Mouse (Mus musculus) embryo, embryonic 9.5 days (tissue): ENCODE data around the gene Atg2a.
"Not testable (repeated sequence)": the region's sequence is repeated elsewhere in the genome, so short reads cannot be mapped to it uniquely, and the experiment has no call there.

ENCODE experiments used
- DNase-seq: peaks from one replicate; pipeline ENCODE4 v3.0.0-alpha.2; 2017; ENCODE audit errors: extremely low spot score

The Atg2a gene

DNA sequence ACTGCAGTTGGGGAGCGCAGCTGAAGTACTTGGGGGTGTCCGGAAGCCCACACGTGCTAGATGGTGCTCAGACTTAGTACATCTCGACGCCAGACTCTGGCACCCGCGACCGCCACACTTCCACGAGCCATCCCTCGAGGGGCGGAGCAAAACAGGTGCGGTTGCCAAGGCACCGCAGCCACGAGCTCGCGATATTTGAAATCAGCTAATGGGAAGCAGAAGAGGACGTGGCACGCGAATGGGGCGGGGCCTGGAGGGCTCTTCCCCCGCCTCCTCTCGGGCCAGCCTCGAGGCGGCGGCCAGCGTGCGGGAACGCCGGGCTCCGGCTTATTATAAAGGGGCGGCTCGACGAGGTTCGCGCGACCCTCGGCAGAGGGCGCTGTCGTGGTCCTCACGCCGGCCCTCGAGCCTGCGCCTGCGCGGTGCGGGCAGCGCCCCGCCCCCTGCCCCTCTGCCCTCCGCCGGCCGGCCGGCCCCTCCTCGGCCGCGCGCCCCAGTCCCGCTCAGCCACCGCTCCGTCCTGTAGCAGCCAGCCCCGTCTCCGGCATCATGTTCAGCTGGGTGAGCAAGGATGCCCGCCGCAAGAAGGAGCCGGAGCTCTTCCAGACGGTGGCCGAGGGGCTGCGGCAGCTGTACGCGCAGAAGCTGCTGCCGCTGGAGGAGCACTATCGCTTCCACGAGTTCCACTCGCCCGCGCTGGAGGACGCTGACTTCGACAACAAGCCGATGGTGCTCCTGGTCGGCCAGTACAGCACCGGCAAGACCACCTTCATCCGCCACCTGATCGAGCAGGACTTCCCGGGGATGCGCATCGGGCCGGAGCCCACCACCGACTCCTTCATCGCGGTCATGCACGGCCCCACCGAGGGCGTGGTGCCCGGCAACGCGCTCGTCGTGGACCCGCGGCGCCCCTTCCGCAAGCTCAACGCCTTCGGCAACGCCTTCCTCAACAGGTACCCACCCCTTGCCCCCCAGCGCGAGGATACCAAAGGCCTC lies 35.3 kb downstream of the Atg2a start, which contains the start of gene Ehd1:
Gene Ehd1, plus strand, starts transcription at position 300 of the 996 bp plus-strand sequence.
- peak; percentile 97 for DNase-seq

DNA sequence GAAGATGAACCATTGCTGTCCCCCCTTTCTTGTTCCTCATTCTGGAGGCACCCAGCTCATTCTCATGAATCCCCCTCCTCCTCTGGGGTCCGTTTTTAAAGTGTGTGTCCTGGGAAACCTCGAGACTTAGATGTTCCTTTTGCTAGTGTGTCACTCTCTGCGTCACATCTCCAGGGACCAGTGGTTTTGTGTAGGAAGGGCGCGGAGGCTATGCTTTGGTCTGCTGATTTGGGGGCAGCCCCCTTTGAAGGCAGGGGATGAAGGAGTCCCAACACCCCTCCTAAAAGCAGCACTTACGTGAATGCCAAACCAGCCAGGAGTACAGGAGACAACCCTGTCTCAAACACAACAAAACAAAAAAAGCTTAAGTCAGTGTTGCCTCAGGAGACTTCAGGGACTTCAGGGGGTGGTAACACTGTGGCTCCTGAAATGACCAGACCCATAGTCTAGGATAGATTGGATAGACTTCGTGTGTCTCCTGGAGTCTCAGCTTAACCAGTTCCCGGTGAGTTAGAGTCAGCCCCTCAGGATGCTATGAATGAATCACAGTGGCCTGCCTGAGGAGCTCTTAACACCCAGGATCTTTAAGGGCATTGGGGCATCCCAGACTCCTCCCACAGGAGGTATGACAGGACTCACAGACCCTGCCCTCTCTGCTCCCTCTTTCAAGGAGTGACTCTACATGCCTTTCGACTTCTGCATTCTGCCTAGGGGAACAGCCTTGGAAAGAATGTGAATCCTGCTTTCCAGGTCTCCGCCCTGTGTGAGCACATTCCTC lies 36.4 kb downstream of the Atg2a start:
- peak; percentile 51 for DNase-seq

DNA sequence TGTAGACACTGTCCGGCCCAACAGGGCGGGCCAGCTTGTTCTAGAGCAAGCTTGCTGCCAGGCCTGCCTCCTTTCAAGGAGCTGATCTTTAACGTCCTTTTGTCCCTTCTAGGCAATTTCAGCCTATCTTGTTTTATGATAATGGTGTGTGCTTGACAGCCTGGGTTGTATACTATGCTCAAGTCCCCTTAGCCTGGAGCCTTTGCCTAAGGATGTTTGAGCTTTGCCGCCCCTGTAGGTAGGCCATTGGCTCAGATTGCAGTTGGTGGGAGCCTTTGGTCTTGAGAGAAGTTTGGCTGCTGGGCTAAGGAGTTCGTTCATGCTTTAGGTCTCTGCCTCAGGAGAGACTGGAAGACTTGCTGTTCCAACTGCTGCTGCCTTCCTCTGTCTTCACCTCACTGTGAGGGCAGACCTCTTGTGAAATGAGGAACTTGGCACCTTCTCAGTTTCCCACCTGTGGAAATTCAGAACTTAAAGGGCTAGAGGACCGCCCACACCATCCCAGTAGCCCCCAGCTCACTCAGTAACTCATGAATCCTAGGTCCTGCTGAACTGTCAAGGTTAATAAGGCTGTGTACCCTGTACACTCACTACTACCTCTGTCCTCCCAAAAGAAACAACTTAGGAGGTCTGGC lies 37.1 kb downstream of the Atg2a start:
- DNase-seq: no peak

DNA sequence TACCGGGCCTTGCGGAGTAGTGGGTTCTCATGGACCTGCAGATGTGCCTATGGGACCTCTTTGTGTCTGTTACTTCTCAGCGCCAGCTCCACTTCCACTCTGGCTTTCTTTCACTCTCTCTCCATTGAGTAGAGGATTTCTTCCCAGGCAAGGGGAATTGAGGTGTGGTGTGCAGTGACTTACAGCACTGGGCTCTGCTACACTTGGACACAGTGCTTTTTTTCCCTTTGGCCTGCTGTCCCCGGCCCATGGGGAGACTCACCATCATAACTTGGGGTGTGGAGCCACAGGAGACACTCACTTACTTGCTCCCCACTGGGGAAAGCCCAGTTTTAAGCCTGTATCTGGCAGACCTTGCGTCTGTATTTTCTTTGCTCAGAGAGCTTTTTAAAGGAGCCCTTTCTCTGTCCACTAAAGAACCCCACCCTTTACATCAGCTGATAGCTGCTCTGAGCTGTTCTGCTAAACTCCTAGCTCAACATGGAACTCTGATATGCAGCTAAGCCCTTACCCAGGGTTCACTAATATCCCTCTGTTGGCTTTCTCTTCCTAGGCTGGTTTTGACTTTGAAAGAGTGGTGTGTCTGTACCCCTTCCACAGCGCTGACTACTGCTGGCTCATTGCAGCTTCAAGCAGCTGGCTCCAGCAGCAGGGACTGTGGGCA lies 38.1 kb downstream of the Atg2a start:
- DNase-seq: no peak

DNA sequence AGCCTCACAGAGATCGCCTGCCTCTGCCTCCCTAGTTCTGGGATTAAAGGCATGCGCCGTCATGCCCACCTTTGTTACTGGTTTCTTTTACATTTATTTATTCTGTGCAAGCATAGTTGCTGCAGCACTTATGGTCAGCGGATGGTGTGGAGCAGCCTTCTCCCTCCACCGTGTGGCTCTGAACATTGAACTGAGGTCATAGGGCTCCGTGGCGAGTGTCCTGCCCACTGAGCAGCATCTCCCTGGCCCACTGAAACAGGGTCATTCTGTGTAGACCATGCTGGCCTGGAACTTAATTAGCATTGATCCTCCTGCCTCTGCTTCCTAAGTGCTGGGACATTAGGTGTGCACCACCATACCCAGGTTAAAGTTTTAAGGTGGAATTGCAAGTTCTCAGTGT lies 39.1 kb downstream of the Atg2a start:
- DNase-seq: no peak

DNA sequence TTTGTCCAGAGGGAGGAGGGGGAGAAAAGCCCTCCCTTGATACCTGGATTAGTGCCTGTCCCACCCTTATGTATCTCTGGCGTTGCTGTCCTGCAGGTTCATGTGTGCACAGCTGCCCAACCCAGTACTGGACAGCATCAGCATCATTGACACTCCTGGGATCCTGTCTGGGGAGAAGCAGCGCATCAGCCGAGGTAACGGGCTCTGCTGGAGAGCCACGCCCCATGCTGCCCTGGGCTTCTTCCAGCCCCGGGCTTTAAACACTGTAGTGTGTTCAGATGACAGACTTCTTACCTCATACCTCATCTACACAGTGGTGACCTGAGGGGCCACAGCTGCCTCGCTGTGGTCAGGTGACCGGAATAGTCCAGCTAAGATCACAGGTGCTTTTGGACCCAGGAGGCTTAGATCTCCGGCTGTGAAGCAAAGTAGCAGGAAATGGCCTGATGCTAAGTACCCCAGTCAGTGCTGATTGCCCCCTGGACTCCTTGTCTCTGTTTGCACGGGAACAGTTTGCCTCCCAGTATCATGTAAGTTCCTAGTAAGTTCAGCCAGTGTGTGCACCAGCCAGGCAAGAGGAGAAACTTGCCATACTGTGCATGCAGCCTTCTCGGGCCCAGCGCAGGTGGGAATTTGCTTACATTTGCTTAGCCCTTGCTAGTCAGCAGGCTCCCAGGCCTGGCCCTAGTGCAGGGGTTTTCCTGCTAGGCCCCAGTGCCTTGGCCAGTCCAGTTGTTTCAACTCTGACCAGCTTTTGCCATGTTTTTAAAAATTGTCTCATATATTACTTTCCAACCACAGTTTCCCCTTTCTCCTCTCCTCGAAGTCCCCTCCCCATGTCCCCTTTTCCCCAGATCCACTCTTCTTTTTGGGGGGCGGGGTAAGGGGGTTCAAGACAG lies 39.9 kb downstream of the Atg2a start:
- DNase-seq: no peak

DNA sequence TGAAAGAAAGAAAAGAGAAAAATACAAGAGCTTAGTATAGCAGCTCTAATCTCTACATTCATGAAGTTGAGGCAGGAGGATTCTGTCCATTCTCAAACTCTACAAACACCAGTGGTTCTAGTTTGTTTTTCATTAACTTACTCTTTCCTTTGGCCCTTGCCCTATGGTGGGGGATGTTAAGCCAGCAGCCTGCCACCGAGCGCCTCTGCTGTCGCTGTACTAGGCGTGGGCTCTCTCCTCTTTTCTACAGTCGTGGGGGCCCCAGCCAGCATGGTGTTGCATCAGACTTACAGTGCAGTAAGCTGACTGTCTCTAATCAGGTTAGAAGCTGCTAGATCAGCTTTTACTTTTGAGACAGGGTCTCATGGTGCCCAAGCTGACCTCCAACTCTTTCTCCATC lies 41.5 kb downstream of the Atg2a start:
- no peak for DNase-seq

DNA sequence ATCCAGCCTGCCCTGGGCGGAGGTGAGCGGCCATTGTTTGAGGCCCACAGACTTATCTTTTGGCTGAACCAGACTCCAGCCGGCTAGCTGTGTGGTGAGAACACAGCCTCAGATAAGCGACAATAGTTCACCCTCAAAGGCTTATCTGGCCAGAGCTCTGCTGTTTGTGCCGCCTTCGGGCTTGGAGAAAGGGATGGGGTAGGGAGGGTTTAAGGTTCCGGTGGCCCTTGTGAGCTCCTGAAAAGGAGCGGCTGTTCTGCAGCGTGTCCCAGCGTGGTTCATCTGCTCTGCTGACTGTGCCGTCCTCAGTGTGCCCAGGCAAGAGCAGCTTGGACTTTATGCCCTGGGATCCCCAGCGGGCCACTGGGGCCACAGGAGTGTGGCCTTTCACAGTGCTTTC lies 43.0 kb downstream of the Atg2a start:
- no peak for DNase-seq

DNA sequence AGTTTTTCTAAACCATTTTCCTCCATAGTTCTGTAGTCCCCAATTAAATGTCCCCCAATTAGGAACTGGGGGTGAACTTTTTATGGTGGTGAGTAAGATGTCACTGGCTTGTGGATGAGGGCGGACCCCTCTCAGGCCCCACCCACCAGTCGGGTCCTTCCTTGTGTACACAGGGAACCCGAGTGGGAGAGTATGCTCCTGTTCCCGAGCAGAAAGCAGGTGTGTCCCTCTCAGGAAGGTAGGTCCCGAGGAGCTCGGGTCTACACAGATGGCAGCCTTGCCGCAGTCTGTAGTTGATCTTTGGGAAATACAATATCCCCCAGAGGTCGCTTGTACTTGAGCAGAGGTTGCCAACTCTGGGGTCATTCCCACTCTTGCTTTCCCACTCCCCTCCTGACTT lies 43.8 kb downstream of the Atg2a start:
- DNase-seq: no peak

DNA sequence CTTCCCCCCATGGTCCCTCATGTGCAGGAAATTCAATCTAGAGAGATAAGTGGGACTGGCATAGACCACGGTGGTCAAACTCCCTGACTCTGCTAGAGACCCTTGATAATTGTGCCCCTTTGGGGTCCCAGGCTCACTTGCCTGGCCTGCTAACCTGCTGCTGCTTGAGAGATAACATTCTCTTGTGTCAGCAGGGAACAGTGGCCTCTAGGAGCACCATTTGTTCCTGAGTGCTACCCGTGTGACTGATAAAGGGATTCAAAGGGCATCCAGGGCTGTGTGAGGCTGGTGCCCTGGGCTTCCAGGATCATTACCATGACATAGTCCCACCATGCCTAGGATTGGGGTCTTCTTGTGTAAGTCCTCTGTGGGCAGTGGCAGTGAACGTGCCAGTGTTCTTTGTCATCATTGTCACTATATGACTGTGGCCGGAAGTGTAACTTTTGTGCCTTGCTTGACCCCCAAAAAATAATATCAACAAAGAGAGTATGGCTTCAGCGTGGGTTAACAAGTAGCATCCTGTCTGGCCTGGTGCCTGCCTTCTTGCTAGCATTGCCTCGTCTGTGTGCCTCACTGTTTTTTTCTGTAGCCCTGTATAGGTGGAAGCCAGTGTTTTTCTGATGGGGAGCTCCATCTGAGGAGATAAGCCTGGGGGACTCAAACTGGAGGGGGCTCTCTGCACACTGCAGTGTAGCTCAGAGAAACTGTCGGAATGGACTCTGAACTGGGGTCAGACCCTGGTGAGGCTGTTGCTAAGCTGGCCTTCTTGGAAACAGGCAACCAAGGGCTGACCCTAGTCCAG lies 44.4 kb downstream of the Atg2a start:
- DNase-seq: no peak

DNA sequence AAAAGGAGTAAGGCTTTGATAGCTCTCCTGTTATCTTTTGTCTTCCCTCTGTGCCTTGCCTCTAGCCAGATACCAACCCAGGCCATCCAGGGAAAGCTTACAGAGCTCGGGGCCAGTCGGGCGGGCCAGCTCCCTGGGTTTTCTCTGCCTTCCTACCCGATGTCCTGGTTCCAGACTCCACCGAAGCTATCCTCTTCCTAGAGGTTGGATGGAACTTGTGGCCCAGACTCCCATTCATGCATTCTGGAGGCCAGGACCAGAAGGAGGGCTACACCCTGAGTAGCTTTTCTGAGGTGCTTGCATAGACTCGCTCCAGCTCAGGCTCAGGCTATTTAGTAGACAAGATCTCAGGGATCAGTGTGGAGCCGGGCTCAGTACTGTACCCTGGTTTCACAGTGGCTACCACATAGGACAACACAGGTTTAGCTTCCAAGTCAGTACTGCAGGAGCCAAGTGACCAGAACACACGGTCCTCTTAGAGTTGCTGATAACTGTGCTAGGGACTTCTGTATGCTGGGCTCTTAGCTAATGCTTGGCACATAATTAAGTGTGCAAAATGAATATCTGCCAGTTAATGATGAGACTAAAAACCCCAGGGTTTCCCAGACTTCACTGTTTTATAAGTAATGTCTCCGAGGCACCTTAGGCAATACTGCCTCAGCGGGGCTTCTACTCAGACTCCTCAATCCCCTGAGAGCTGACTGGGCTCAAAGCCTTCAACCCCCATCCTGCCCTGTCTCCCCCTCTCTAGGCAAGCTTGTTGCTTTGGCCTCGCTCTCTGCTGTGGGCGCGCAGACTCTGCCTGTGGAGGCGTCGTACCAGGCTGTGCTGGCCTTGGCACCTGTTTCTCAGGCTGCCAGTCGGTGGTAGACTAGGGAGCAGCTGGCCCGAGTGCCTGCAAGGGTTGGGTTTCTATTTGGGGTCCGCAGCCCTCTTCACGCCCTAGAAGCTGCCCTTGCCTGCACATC lies 45.2 kb downstream of the Atg2a start:
- DNase-seq: no peak

DNA sequence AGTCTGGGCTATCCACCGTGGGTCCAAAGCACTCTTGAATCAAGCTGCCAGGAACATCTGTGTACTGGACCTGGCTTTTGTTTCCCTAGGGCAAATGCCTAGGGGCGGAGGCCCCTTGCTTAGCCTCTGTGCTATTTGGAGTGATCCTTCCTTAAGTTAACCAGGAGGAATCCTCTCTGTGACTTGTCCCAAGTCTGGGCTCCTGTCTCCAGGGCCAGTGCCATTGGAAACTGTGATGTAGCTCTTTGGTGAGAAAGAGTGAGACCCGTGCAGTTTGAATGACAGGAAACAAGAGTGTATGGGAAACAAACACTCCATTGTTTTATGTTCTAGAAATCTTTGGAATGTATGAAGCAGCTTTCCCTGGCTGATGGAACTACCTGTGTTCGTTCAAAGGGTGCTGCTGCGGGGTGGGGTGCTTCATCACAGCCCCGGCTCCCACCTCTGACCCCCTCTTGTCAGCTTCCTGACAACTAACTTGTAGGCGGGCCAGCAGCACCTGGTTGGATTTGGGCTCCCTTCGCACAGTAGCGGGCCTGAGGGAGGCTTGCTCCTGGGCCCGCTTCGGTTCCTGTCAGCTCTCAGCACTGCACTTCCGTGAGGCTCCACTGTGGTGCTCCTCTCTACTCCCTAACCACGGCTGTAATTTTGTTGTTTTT lies 46.9 kb downstream of the Atg2a start:
- DNase-seq: no peak

DNA sequence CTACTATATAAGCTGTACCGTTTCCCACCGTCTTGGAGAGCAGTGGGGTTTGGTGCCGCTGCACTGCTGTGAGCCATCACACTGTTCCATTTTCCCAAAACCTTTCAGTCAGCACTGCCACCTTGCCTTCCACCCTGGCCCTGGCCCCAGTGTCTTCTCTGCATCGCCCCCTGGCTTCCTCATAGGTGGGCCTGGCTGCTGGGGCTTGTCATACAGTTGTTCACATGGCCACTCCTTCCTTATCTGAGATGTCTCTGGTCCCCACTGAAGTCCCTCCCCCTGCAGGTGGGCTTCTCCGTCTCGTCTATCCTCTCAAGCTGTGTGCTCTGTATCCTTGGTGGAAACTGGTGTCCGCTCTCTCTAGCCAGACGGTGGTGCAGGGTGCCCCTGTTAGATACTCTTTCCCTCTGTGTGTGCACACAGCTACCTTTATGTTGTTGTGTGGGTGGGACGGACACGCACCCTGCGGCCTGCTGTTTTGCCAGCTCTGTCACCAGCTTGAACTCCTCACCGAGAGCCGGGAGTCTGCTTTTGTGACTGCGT lies 48.3 kb downstream of the Atg2a start:
- DNase-seq: no peak

DNA sequence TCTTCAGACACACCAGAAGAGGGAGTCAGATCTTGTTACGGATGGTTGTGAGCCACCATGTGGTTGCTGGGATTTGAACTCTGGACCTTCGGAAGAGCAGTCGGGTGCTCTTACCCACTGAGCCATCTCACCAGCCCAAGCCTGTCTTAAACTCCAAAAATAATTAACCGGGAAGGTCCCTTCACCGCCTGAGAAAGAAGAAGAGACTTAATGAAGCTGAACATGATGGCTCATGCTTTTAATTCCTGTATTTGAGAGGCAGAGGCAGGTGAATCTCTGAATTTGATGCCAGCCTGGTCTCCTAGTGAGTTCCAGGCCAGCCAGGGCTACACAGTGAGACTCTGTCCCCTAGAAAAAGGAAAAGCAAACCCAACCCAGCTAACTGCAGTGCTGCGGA lies 49.2 kb downstream of the Atg2a start:
- not testable (repeated sequence) for DNase-seq

DNA sequence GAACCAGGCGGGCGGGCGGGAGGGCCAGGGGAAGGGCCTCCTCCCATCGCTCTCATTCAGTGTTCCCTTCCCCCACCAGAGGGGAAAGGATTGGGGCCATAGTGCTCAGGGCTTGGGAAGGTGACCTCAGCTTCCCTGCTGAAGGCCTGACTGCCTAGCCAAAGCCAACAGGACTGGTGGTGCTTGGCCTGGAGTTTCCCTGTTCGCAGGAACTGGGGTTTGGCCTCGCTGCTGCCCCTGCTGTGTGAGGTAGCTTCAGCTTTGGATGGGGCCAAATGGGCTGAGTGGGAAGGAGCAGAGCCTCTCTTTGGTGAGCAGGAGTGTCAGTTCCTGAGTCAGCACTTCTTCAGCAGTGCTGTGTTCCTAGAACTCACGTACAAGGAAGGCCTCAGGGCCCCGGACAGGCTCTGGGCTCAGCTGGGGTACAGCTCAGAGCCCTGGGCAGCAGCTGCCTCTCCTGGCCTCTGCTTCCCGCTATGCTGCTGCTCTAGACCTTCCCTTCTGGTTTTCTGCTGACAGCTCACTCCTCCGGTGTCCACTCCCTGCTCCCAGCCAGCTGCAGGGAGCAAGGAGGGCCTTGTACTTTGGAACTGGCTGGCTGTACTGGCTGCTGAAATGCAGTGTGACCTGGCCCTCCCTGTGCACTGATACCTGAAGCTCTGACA lies 49.8 kb downstream of the Atg2a start:
- no peak for DNase-seq

DNA sequence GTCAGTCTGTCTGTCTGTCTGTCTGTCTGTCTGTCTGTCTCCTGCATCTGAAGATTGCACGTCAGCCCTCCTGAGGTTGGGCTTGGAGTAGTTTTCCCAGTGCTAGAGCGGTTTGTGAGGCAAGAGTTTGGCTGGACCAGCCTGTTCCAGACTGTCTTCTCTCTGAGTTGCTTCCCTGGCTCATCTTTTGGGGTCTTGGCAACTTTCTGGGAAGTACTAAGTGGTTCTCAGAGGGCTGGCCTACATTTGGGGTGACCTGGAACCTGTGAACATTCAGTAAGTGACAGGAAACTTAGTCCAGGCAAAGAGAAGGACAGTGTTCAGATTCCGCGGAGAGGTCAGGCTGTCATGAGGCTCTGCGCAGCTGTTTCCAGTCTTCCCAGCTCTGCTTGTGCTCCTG lies 50.8 kb downstream of the Atg2a start:
- no peak for DNase-seq

DNA sequence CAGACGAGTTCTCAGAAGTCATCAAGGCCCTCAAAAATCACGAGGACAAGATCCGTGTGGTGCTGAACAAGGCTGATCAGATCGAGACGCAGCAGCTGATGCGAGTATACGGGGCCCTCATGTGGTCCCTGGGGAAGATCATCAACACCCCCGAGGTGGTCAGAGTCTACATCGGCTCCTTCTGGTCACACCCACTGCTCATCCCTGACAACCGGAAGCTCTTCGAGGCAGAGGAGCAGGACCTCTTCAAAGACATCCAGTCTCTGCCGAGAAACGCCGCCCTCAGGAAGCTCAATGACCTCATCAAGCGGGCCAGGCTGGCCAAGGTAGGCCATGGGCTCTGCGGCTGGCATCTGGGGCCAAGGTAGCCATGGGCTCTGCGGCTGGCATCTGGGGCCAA lies 52.8 kb downstream of the Atg2a start:
- no peak for DNase-seq
